Mouse (Mus musculus): ENCODE results near the gene Tsga10. TPM values are rescaled to one million over a fixed set of nuclear protein-coding genes. Genes with fewer than 3 reads are reported as not detected.

Gene Tsga10
- 1 to 10 TPM; 3.3 to 3.5 TPM for total RNA-seq (2023)

DNA sequence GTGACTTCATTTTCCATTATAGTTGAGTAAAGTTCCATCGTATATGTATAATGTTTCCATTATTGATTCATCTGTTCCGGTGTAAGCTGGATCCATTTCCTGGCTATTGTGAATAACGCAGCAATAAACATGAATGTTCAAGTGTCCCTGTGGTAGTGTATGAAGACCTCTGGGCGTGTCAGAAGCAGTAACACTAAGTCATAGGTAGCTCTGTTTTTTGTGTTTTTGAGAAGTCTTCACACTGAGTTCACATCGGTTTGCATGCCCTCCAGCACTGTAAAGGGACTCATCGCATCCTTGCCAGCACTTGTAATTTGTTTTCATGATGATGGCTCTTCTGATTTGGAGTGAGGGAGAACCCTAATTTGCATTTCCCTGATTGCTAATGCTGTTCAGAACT is at the start of gene Tsga10:
Gene Tsga10, minus strand, starts transcription at position 144 of the 400 bp plus-strand sequence.

GRCm38 (mm10) chr1:37890025-37890652 is 23.9 kb upstream of the Tsga10 start, which contains the start of the genes Mitd1 and Mrpl30:
Gene Mitd1 (minus strand): TSS chr1:37890411.
Gene Mrpl30 (plus strand): TSS chr1:37890477.

DNA sequence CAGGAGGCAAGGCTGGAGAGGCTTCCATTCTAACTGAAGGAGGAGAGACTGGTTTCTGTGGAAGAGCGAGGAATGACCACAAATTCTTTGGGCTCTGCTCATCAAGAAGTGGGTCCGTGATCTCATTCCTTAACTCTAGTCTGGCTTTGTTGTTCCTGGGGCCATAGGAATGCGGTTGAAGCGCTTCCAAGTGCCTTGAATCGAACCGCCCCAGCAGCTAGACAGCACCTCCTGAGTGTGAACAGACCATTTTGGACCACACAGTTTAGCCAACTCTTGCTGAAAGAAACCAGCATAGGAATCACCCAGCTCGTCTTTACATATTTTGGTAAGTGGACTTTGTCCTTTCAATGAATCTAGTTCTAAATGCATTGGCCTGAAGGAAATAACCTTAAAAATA is 5.5 kb upstream of the Tsga10 start, which contains the start of gene Lipt1:
Gene Lipt1, plus strand, starts transcription at position 35 of the 400 bp plus-strand sequence.

GRCm38 (mm10) chr1:37719761-37720640 is 146.2 kb downstream of the Tsga10 start, which contains the start of gene 2010300C02Rik:
Gene 2010300C02Rik (minus strand): TSS chr1:37720085.

Other genes with a start within 250 kb of the Tsga10 start
- gene 2010300C02Rik, start 146.3 kb downstream of the Tsga10 start, total RNA-seq (2023) = under 1 TPM; 0.67 to 0.89 TPM
- 1 to 10 TPM; 2.6 TPM for gene Lipt1, start 5.3 kb upstream of the Tsga10 start, total RNA-seq (2023)
- gene Mitd1, start 24.0 kb upstream of the Tsga10 start, total RNA-seq (2023) = 10 to 100 TPM; 38.8 to 59.0 TPM
- gene Mrpl30, start 24.0 kb upstream of the Tsga10 start, total RNA-seq (2023) = 100 to 1,000 TPM; 126 to 165 TPM
- not detected for gene Lyg2, start 50.1 kb upstream of the Tsga10 start, total RNA-seq (2023)
- gene Lyg1, start 91.3 kb upstream of the Tsga10 start, total RNA-seq (2023) = not detected
- 10 to 100 TPM; 60.3 to 71.1 TPM for gene Txndc9, start 131.5 kb upstream of the Tsga10 start, total RNA-seq (2023)
- gene Eif5b, start 131.6 kb upstream of the Tsga10 start, total RNA-seq (2023) = 10 to 100 TPM; 44.0 to 48.2 TPM